Mouse (Mus musculus) erythroblast, embryonic 14.5 days (primary cell): ENCODE results near the gene Aida.

Experiments
- GATA1 ChIP-seq: IDR thresholded peaks from 2 replicates; pipeline ENCODE4 v1.6.1; 2012; ENCODE audit warnings: low read length, inconsistent platforms, mixed read lengths
- TAL1 ChIP-seq: IDR thresholded peaks from 3 replicates; pipeline ENCODE4 v1.6.1; 2012; ENCODE audit warnings: low read length, inconsistent platforms, mixed read lengths

GRCm38 (mm10) chr1:183299161-183299560 is 2.8 kb downstream of the Aida start:
- TF ChIP-seq TAL1 (no peak), GATA1 (no peak)
